Mouse (Mus musculus) ES-E14 (cell line): Measurements from ENCODE around the gene Mum1.

ENCODE experiments used
- CHD2 ChIP-seq: IDR thresholded peaks from 2 replicates; pipeline ENCODE4 v1.6.1; 2014; ENCODE audit warnings: mild to moderate bottlenecking, low read depth, low read length, inconsistent platforms
- HCFC1 ChIP-seq: IDR thresholded peaks from 2 replicates; pipeline ENCODE4 v1.6.1; 2012; ENCODE audit warnings: low read length, inconsistent platforms, borderline replicate concordance; ENCODE audit not compliant: insufficient read depth
- ZC3H11A ChIP-seq: IDR thresholded peaks from 2 replicates; pipeline ENCODE4 v1.6.1; 2012; ENCODE audit warnings: low read depth, mild to moderate bottlenecking, inconsistent platforms, low read length, borderline replicate concordance
- ZNF384 ChIP-seq: IDR thresholded peaks from 2 replicates; pipeline ENCODE4 v1.6.1; 2012; ENCODE audit warnings: low read depth, low read length, inconsistent platforms

- TF ChIP-seq ZNF384 (no peak), HCFC1 (no peak), ZC3H11A (no peak), CHD2 (no peak)
These were observed 24.3 kb downstream of the Mum1 start for GRCm38 (mm10) chr10:80250573-80250972.
